Mouse (Mus musculus) thymus, postnatal 36 days (tissue): Measurements from ENCODE around the gene Chaf1b.

Experiments used
- DNase-seq, 2 experiments: peaks; one replicate each; pipeline ENCODE4 v3.0.0; 2022; ENCODE audit warnings: mixed read lengths in 2 of 2

Chaf1b gene

DNA sequence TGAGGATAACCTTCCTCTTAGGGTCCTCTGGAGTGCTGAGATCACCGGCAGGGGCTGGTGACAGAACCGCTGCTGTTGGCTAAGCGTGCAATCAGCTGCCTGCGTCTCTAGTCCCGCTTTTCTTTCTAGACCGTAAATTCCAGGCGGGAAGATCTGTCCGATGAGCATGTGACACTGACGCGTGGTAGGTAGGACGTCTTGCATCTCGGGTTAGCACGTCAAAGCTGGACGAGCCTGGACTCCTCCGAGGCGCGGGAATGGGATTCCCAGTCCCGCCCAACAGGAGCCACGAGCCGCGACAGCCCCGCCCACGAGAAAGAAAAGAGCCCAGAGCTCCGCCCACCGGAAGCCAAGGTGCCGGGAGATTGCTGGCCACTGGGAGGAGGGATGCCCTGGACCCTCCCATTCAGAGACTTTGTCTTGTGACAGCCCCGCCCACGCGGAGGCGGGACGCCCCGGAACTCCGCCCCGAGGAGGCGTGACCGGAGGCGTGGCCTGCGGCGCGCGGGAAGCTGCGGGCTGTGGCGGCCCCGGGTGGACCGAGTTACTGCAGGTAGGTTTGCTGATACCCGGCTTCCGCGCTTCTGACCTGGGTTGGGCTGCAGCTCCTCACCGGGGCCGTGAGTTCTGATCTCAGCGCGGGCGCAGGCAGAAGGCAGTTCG, at the start of gene Chaf1b:
Gene Chaf1b (plus strand): TSS at position 479 of the 663 bp plus-strand sequence.
- DNase-seq = peak; percentile 97 to 99

DNA sequence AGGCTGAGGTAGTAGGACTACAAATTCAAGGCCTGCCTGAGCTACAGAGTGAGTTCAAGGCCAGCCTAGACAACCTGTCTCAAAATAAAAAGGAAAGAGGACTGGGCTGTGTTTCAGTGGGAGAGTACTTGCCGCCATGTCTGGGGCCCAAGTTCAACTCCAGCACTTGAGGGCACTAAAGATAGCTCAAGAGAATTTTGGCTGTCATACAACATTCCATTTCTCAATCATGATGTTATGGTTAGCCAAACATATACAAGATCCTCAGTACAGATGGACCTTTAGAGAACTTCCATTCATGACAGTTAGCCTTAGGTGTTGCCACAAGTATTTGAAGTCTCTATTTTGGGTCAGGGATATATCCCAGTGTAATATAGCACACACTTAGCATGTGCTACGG, 49.6 kb upstream of the Chaf1b start:
- no peak for DNase-seq

DNA sequence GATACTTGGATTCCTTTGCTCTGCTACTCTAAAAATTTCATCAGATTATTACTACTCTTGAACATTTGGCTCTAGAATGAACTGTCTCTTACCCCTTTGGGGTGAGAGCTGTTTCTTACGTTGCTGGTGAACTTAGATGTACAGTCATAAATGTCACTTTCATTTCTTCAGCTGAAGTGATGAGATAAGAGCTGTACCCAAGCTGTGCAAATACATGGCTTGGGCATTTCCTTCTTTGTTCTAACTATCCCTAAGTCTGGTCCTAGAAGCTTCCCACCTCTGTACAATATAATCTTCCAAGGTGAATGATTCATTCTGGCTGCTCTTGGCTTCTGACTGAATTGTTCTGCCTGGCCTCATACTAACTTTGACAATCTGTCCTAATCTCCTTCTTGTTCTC, 44.7 kb upstream of the Chaf1b start:
- DNase-seq = no peak

DNA sequence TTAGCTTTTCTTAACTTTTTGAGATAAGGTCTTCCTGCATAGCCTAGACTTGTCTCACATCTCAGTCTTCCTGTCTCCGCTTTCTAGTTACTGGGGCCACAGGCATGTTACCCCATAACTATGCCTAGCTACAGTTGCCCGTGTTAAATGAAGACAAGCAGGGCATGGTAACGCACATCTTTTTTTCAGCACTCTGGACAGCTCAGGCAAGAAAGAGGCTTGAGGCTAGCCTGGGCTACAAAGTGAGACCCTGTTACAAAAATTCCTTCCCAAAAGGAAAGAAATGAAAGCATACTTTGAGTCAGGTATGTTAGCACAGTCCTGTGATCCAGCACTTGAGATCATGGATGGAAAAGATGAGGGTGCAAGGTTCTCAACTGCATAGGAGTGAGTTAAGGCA, 33.2 kb upstream of the Chaf1b start:
- no peak for DNase-seq

DNA sequence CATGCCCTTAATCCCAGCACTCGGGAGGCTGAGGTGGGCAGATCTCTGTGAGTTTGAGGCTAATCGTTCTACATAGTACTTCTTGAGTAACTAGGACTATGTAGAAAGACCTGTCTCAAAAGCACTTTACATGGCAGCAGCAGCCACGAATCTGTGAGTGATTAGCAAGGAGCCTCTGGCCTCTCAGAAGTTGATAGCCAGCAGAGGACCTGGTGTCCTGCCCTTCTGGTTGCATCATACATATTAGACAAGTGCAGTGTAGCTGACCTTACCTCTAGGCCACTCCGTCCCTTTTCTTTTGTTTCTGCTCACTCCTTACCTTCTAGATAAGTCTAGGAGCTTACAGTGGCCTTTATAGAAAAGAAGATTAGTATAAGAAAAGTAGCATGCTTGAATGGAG, 23.7 kb upstream of the Chaf1b start:
- DNase-seq = no peak

DNA sequence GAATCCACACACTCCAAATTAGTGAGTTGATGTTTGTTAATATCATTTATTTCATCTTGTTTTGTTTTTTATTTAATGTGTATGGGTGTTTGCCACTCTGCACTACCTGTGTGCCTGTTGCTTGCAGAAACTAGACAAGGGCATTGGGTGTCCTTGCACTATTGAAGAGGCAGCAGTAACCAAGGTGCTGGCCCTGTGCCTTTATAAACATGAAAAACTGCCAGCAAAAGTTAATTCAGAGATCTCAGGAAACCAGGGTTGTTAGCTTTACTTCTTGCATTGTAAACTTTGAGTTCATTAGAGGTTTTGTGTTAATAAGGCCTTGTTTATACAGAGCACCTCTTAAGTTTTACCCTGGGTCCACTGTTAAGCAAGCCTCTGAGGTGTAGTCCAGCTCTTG, 23.0 kb upstream of the Chaf1b start:
- no peak for DNase-seq

DNA sequence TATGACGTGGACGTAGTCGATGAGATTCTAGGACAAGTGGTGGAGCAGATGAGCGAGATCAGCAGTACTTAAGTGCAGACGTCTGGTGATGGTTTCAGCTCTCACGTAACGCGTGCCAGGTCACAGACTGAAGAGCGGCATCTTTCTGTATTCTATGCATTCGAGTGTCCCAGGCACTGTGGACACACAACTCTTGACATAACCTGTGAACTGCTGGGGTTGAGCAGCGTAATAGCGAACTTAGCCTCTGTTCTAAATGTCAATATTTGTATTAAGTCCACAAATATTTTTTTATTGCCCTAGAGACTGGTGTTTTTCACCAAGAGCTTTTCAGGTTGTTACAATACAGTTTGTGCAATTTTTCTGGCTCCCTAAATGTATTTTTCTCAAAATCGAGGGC, 8.9 kb upstream of the Chaf1b start:
- DNase-seq = no peak

DNA sequence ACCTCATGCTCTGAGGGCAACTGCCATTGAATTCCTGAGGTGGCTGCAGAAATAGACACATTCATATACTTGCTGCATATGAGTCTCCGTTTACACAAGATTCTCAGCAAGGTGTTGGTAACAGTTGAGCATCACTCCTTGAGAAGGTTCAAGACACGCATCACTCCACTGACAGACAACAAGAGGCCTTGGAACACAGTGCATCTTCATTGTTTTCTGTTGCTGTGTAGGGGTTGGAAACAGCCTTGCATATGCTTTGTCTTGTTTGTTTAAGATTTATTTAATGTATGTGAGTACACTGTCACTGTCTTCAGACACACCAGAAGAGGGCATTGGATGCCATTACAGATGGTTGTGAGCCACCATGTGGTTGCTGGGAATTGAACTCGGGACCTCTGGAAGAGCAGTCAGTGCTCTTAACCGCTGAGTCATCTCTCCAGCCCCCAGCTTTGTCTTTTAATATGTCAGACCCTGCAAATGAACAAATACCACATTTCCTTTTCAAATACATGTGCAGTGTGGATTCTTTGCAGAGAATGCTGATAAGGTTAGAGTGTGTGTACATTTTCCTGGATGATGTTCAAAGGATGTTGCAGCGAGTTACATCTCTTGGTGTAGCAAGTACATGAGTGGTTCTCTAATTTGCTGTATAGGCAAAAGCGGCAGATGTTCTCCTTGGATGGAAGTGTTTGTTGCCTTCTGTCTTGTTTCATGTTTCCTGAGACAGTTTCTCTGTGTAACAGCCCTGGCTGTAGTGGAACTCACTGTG, 5.9 kb upstream of the Chaf1b start:
- DNase-seq = no peak

DNA sequence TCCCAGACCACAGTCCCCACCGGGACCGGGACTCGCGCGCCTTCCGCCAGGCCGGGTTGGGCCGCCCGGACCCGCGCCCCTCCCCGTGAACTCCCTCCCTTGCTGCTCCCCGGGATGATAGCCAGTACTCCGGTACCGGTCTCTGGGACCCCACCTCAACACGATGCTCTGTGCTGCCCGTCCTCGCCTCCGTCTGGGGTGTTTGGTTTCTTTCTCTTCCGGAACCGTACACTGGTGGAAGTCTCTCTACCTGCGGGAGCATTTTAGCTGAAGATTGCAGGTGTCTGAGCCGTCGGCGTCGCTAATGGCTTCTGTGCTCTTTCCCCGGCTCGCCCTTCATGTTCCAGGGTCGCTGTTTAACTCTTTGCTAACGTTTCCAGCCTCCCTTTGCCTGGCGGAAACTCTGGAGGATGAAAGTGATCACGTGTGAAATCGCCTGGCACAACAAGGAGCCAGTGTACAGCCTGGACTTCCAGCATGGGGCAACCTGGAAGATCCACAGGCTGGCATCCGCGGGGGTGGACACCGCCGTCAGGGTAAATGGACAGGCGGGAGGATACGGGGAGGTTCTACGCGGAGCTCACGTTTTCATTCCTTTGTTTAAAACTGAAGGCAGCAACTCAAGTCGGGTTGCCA, 503 bp downstream of the Chaf1b start:
- DNase-seq = no peak

DNA sequence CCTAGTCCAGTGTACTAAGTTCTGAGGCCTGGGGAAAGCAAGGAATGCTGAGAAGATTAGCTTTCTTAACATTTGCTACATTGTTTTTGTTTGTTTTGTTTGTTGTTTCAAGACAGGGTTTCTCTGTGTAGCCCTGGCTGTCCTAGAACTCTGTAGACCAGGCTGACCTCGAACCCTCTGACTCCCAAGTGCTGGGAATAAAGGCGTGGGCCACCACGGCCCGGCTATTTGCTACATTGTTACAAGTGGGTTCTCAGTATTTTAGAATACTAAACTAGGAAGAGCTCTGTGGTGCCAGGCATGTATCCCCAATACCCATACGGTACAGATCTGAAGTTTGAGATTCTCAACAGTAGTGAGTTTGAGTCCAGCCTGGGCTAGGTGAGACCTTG, 1.0 kb downstream of the Chaf1b start:
- DNase-seq = no peak

DNA sequence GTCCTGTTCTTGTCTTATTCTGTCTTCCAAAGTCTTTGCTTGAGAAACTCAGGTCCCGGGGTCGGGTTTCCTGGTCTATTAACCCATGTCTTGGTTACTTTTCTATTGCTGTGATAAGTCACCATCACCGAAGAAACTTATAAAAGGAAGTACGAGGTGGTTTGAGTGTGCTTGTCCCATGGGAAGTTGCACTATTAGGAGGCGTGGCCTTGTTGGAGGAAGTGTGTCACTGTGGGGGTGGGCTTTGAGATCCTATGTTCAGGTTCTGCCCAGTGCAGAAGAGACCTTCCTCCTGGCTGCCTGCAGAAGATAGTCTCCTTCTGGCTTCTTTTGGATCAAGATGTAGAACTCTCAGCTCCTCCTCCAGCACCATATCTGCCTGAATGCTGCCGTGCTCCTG, 4.8 kb downstream of the Chaf1b start:
- no peak for DNase-seq

DNA sequence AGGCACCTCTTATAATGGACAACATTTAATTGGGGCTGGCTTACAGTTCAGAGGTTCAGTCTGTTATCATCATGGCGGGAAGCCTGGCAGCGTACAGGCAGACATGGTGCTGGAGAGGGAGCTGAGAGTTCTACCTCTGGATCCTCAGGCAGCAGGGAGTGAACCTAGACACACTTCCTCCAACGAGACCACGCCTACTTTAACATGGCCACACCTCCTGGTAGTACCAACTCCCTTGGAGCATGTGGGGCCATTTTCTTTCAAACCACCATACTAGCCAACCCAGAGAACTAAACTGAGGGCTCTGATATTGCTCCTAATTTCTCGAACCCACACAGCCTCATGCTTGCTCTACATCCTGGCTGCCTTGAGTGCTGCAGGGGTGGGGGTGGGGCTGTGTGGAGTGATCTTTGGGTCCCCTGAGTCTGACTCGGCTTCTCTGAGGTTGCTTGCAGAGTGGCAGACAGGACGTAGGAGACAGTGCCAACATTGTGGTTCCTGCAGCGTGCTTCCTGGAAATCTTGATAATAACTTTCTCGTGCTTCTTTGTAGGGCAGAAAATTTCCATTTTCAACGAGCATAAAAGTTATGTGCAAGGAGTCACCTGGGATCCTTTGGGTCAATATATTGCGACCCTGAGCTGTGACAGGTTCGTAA, 7.4 kb downstream of the Chaf1b start:
- DNase-seq = no peak

DNA sequence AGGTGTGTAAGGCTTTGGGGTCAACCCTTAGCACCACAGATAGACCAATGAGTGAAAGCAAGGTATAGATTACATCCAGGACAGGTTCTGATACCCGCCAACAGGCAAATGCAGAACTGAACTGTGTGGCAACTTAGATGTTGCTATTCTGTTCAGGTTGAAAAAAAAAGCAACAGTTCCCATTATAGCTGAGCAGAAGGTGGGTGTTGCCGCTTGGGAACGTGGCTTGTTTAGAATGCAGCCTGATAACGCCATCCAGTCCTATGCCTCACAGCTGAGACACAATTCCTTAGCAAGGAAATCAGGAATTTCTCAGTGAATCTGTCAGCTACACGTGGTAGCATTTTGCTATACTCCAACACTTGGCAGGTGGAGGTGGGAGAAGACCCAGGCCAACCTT, 9.6 kb downstream of the Chaf1b start:
- DNase-seq = no peak

DNA sequence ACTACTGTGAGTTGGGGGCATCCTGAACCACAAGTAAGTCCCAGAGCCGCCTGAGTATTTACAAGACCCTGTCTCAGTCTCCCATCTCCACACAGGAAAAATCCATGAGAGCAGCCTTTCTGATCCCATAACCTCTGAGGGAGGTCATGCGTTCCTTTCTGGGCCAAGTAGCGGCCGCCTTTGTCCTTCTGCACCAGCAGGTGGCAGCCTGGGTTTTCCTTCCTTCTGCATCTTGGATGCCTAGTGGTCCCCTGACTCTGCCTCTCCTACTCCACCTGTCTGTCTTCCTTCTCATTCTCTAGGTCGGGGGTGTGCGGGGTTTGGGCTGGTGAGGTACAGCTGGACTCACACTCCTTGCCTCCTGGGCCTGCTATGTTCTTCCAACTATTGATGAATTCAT, 19.3 kb downstream of the Chaf1b start:
- DNase-seq = peak; percentile 31 to 44

DNA sequence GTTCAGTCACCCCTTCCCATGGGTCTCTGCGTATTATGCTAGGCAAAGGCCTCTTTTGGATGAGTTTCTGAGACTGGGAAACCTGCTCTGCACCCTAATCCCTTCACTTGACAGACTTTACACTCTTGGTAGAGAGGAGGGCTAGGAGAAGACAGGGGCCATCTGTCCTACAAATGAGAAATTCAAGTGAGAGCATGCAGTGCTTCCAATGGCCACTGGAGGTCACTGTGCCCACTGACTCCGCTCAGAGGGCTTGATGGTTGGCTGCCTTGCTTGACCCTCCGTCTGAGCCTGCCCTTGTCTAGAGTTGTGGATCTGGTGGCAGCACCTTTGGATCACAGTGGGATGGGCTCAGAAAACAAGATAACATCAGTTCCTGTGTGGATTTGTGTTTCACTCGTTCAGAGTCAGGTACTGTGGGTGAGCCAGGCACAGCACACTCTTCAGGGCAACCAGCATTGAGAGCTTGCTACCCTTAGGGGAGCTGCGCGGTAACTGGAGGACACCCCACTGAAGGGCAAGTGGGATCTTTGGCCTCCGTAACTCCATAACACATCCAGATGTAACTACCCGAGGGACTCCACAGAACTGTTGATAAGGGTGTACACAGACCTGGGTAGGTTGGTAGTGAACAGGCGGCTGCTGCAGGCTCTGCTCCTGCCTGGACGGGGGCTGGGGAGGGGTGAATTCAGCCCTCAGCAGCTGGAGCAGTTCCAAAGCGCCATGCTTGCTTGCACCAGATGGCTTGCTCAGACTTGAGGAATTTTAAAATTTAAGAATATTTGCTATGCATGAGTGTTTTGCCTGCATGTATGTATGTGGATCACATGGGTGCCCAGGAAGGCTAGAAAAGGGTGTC, 22.7 kb downstream of the Chaf1b start:
- peak; percentile 58 to 67 for DNase-seq

DNA sequence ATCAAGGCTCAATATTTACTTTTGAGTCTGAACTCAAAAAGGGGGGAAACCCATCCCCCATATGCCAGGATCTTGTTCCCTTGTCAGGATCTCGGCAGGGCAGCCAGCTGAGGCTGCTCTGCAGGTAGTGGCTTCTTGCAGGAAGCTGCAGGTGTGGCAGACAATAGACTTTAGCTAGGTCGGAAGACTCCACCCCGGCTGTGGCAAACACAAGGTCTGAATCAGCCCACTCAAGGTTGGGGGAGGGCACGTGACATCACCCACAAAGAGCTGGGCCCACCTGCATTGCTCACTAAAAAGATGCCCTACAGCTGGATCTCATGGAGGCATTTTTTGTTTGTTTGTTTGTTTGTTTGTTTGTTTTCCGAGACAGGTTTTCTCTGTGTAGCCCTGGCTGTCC, 24.1 kb downstream of the Chaf1b start:
- peak; percentile 59 to 81 for DNase-seq

DNA sequence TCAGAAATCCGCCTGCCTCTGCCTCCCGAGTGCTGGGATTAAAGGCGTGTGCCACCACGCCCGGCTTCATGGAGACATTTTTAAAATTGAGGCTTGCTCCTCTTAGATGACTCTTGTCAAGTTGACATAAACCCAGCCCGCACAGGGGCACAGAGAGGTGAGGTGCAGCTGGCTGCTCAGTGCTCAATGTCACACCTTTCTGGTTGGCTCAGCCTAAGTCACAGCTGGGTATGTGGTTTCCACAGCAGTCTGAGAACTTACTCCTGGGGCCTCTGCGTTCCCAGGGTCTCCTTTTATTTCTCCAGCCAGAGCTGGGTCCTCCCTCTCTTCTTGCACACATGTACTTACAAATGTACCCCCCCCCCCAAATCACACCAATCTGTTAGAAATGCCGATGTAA, 24.5 kb downstream of the Chaf1b start:
- DNase-seq = peak; percentile 33 to 64

DNA sequence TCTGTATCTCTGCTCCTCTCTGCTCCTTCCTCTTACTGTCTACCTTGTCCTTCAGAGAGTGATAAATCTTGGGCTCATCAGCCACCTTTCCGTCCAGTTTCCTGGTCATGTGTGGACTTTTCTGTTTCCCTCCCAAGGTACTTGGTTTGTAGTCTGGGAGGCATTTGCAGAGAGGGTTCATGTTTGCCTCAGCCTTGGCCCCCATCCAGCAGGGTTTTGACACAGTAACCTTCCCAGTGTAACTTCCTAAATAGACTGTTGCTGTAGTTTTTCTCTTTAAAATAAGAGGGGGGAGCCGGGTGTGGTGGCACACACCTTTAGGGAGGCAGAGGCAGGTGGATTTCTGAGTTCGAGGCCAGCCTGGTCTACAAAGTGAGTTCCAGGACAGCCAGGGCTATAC, 26.2 kb downstream of the Chaf1b start:
- no peak for DNase-seq

DNA sequence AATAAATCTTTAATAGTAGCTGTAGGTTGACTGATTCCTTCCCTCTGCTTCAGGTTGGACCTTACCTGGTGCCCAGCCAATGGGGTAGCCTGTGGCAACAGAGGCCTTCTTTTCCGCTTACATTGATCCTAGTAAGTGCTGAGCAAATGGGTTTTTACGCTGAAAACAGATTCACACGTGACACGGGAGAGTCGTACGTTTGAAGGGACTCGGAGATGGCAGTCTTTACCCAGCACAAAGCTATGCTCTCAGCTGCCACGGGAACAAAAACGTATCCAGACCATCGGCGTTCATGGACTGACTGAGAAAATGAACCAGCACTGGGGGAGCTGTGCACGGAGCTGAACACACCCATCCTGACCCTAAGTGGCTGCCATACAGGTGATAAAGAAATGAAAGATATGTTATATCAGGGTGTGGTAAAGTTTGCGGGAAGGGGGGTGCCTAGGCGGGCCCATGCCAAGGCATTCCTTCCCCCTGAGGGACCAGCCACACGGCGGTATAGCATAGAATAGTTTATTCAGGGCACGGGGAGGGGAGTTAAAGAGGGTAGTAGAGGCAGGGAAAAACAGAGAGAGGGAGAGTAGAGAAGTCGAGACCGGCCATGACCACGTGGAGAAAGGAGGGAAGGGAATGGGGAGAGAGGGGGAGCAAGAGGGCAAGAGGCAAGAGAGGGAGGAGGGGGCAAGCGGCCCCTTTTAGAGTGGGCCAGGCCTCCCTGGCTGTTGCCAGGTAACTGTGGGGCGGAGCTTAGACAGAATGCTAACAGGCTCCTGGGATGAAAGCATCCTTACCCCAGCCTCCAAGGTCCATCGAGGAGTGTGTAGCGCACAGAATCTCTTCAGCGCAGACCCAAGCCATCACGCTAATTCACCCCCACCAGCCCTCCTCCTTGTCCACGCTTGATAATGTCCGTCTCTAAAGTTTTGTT, 27.3 kb downstream of the Chaf1b start:
- DNase-seq = no peak

DNA sequence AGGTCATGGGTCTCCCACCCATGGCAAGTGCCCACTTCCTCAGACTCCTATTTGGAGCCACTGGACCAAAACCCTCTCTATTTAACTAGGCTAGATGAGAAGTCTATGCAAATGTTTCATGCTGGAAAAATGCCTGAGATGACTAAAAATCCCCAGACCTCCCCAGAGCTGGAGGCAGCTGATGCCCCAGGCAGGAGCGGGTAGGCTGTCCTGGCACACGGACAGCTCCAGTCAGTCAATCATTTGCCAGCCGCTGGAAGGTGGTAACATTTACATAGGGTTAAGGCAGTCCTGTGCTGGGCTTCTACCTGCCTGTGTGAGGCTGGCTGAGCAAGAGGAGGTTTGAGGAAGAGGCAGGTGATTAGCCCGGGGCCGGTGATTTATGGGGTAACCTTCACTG, 28.5 kb downstream of the Chaf1b start:
- no peak for DNase-seq

DNA sequence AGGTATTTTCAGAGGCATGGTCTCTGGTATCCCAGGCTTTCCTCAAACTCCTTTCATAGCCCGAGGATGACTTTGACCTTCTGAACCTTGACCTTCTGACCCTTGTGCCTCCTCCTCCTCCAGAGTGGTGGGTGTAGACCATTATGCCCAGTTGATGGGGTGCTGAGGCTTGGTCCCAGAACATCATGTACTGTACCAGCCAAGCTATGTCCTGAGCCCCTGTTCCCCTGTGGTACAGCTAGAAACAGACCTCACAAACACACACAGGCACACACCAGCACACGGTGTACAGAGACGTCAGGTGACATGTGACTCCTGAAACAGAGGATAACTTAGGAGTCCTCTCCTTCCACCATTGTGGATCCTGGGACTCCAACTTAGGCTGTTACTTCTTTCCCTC, 29.1 kb downstream of the Chaf1b start:
- DNase-seq = no peak
